Mouse (Mus musculus): ENCODE measurements around the gene Zcchc10. TPM values are rescaled to one million over a fixed set of nuclear protein-coding genes. Genes with fewer than 3 reads are reported as not detected.

Zcchc10 gene
- polyA plus RNA-seq, 1 experiment = 4.4 TPM

- H3K27me3 ChIP-seq (ENCODE audit: control insufficient read depth, insufficient read depth, low read length) = no peaks in the 10 kb centered on the region
- 93% methylated on average over 2 of the region's 2 CpGs for WGBS
- DNase-seq (ENCODE audit: low read depth in 1 of 2, low spot score in 2 of 2) = no peak
- H3K4me3 ChIP-seq (ENCODE audit: extremely low read depth, insufficient read depth, insufficient read length) = no peak overlapping the region
- H3K4me1 ChIP-seq (ENCODE audit: control insufficient read depth, insufficient read depth, insufficient read length) = no peaks in the 10 kb centered on the region
- H3K27ac ChIP-seq (ENCODE audit: insufficient read depth, low read length) = no peak overlapping the region
- H3K36me3 ChIP-seq (ENCODE audit: control insufficient read depth, insufficient read depth, low read length) = peaks cover 4% of the 10 kb centered on the region
- TF ChIP-seq POLR2A (IDR thresholded peaks at IDR 0.05; ENCODE audit: low read depth, low read length) = no peak
- TF ChIP-seq CTCF (IDR thresholded peaks at IDR 0.05; ENCODE audit: extremely low read depth, insufficient read depth, insufficient read length, insufficient replicate concordance) = no peak
Observed at GRCm38 (mm10) chr11:53367032-53367431, 42.6 kb downstream of the Zcchc10 start.

GRCm38 (mm10) chr11:53378918-53379317 lies 54.4 kb downstream of the Zcchc10 start:
- 95% methylated on average over 1 of the region's 1 CpGs for WGBS
- Histone ChIP-seq H3K27me3 (ENCODE audit: control insufficient read depth, insufficient read depth, low read length) (no peaks in the 10 kb centered on the region), H3K27ac (ENCODE audit: insufficient read depth, low read length) (no peak overlapping the region), H3K36me3 (ENCODE audit: control insufficient read depth, insufficient read depth, low read length) (peaks cover 12% of the 10 kb centered on the region), H3K4me3 (ENCODE audit: extremely low read depth, insufficient read depth, insufficient read length) (no peak overlapping the region), H3K4me1 (ENCODE audit: control insufficient read depth, insufficient read depth, insufficient read length) (no peaks in the 10 kb centered on the region)
- no peak for DNase-seq (ENCODE audit: low read depth in 1 of 2, low spot score in 2 of 2)
- TF ChIP-seq POLR2A (IDR thresholded peaks at IDR 0.05; ENCODE audit: low read depth, low read length) (no peak), CTCF (IDR thresholded peaks at IDR 0.05; ENCODE audit: extremely low read depth, insufficient read depth, insufficient read length, insufficient replicate concordance) (no peak)

Other genes with a start within 250 kb of the Zcchc10 start
- 12.7 and 18.7 TPM in 2 replicates for gene Hspa4, start 24.2 kb upstream of the Zcchc10 start, polyA plus RNA-seq (2012; rRNA removed)
- gene Aff4, start 26.2 kb downstream of the Zcchc10 start, polyA plus RNA-seq (2012; rRNA removed) = 7.9 and 8.9 TPM in 2 replicates
- not detected in 2 replicates for gene Leap2, start 98.5 kb downstream of the Zcchc10 start, polyA plus RNA-seq (2012; rRNA removed)
- 157 and 202 TPM in 2 replicates for gene Uqcrq, start 106.2 kb downstream of the Zcchc10 start, polyA plus RNA-seq (2012; rRNA removed)
- 0.32 and 0.40 TPM in 2 replicates for gene Gdf9, start 106.3 kb downstream of the Zcchc10 start, polyA plus RNA-seq (2012; rRNA removed)
- 0.04 TPM in 1 of 2 replicates, not detected in the other for gene Gm10447, start 132.4 kb downstream of the Zcchc10 start, polyA plus RNA-seq (2012; rRNA removed)
- 0.35 and 0.39 TPM in 2 replicates for gene Shroom1, start 132.5 kb downstream of the Zcchc10 start, polyA plus RNA-seq (2012; rRNA removed)
- gene Gm9837, start 145.8 kb downstream of the Zcchc10 start, polyA plus RNA-seq (2012; rRNA removed) = not detected in 2 replicates
- not detected in 2 replicates for gene Gm9945, start 155.5 kb downstream of the Zcchc10 start, polyA plus RNA-seq (2012; rRNA removed)
- gene Sowaha, start 155.6 kb downstream of the Zcchc10 start, polyA plus RNA-seq (2012; rRNA removed) = 10.6 and 13.9 TPM in 2 replicates
- 13.9 and 15.3 TPM in 2 replicates for gene Sept8, start 194.6 kb downstream of the Zcchc10 start, polyA plus RNA-seq (2012; rRNA removed)
- gene Kif3a, start 242.7 kb downstream of the Zcchc10 start, polyA plus RNA-seq (2012; rRNA removed) = 1.2 and 1.3 TPM in 2 replicates